Mouse (Mus musculus) spleen, postnatal 14 days (tissue): ENCODE data around the gene Zdhhc5.
A peak's percentile ranks its signal among the peaks of the same experiment; 100 is the strongest.
"Not testable (repeated sequence)": the region's sequence is repeated elsewhere in the genome, so short reads cannot be mapped to it uniquely, and the experiment has no call there.

Experiments used
- DNase-seq, 2 experiments: peaks; one replicate each; pipeline ENCODE4 v3.0.0; 2021 to 2022; ENCODE audit warnings: low spot score in 2 of 2

Zdhhc5 gene

DNA sequence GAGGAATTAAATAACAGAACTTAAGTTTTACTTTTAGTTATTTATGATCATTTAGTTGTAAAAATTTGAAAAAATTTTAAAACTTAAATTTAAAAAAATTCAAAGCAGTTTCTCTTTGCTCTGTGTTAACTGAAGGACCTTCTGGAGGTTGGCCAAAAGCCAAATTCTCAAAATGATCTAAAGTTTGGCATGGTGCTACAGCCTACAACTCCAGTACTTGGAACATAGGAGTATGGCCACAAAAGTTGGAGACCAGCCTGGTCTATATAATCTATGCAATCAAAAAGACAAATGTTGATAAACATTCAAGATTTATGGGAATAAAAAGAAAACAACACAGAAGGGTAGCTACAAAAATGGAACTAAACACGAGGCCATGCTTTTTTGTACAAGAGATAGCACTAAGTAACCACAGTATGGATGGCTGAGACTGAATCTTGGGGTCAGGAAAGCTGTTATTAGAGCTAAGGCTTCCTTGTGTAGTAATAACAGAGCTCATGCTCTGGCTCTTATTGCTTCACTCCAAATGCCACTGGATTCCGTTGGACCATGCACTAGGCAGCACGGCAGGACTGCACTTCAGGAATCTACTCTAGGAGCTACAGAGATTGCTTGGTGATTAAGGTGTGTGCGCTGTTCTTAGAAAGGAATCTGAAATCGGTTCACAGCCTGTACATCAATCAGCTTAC, 19.8 kb downstream of the Zdhhc5 start:
- no peak for DNase-seq

DNA sequence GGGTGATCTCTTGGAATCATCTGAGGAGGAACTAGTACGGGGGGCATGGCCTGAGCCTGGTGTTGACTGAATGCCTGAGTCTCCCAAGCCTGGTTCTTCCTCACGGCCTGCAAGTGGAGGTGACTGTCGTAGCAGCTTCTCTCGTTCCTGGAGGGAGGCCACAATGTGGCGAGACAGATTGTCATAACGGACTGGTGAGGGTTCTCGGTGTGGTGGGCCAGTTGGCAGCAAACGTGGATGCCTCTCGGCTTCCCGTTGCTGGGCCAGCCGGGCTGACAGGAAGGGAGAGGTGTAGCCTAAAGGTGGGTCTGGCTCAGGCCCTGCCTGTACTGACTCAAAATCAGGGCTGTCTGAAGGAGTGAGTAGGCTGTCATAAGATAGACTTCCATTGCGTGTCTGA, 24.9 kb downstream of the Zdhhc5 start:
- DNase-seq, result no peak

DNA sequence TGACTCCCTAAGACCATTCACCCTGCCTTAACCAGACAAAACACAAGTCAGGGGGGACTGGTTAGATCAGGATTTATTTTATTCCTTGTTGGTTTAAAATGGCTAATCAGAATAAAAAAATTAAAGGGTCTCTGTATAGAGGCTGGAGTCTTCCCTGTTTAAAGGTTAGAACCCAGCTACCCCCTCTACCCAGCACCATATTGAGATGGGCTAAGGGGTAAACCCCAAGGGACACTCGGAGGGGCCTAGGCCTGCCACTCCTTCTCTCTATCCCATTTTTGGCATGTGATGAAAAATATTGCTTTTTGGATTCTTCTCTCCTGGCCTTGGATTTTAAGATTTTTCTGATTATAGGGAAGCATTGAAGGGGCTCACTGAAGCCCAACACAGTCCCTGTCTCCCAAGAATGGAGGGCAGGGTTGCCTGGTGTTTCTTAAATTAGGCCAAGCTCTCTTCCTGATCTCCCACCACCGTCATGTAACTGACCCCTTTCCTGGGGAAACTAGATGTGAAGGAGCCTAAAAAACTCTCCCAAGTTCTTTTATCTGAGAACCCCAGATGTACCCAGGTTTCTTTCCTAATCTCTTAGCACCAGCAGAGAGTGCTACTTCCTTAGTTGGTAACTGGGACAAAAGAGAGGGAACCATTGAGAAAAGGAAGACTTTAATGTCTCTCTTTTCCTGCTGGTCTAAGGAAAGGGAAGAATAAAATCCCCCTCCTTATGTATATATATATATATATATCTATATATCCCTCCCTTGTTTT, 26.7 kb downstream of the Zdhhc5 start:
- no peak for DNase-seq

DNA sequence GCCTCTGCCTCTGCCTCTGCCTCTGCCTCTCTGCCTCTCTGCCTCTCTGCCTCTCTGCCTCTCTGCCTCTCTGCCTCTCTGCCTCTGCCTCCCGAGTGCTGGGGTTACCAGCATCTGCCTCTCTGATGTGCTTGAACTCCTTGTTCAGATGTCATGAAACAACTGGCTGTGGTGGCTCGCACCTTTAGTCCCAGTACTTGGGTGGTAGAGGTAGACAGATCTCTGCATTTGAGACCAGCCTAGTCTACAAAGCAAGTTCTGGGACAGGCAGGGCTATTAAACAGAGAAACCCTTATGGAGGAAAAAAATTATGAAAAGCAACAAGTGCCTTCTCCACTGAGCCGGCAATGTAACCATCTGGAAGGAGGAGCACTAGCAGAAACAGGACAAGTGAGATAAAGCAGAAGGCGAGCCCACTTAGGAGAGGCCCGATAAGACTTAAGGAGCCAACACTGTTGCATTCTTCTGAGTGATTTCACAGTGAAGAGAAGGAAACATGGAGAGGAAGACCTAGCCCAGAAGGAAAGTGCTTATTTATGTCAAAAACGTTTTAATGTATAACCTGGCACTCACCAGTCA, 32.3 kb downstream of the Zdhhc5 start:
- DNase-seq, result no peak

DNA sequence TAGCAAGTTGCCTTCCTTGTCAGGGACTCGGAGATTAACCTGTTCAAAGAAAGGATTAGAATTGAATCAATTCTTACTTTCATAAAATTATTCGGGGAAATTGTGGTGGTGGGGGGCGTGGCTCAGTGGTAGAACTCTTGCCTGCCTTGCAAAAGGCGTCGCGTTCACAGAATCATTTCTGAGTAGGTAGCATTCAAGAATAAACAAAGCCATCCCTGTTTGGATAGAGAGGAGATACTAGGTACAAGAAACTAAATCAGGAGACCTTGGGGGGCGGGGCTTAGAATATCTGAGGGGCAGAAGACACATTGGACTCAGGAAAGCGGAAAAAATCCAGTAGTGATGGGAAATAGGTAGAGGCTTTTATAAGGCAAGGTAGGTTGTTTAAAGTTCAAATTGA, 36.0 kb downstream of the Zdhhc5 start, which contains the start of gene Tmx2:
Tmx2 (minus strand) TSS at position 125 of the 400 bp plus-strand sequence.
- no peak for DNase-seq

DNA sequence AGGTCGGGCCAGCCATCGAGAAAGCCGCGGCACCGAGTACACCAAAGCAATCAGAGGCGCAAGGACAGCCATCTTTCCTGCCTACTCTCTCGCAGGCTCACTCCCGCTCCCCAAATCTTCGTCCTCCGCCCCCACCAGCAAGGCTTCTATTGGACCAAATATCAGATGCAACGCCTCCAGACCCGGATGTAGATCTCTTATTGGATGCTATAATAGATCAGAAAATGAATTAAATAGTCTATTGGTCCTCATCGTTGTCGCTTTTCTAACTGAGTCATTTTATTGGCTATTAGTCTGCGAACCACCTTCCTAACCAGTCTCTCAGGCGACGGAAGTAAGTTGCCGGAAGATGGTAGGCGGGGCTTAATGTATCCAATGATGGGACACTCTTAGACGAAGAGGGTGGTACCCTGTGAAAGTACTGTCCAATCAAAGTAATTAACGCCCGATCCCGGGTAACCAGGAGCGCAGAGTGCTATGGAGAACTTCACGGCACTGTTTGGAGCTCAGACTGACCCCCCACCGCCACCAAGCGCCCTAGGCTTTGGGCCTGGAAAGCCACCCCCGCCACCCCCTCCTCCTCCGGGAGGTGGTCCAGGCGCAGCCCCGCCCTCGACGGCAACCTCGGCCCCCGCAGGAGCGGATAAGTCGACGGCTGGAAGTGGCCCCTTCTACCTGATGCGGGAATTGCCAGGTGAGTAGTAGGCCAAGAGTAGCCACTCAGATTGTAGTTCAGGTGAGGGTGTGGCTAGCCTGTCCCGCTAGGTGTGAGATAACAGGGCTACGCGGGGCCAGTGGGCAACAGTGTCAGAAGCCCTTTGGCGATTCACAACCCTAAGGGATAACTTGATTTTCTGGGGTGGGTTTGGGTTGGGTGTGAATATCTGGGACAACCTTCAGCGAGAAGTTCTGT, 36.8 kb downstream of the Zdhhc5 start, which contains the start of the genes Gm28635 and Med19:
Gm28635 (minus strand) TSS at position 74 of the 913 bp plus-strand sequence.
Med19 (plus strand) TSS at position 435 of the 913 bp plus-strand sequence.
- DNase-seq, result peak; percentile 73 to 82

DNA sequence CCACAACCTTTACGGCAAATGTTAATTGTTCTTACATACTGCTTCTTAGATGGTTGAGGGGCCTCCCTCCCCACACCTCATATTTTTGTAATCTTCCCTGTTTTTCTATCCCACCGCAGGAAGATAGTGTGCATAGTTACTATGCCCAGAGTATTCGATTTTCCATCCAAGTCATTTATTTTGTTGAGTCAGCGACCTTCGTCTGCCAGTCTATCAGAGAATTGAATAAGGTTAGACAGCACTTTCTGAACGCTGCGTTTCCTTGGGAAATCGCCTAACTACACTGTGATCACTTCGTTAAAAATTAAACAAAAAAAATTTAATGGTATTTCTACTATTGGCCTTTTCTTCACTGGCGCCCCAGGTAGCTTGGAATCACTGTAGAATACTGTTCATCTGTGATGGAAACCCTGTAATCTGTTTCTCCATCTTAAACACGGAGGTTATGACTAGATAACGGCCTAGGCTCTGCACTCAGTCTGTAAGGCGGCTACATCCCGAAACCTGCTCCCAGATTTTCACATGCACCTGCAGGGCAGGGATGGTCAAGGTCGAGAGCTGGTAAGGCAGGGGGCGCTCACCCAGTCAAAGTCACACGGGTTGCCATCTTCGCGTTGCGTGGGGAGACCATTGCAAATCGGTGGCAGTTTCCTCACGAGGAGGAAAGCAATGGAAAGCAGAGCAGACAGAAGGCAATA, 37.6 kb downstream of the Zdhhc5 start:
- DNase-seq, result peak in 1 of 2 experiments; percentile 32

DNA sequence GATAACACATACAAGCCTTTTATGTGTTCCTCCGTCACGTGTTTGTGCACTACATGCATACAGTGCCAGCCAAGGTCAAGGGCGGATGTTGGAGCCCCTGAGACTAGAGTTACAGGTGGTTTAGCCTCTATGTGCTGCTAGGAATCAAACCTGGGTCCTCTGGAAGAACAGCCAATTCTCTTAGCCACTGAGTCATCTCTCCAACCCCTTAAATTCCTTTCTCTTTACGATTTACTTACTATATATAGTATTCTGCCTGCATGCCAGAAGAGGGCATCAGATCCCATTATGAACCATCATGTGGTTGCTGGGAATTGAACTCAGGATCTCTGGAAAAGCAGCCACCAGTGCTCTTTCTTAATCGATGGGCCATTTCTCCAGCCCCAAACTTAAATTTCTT, 43.4 kb downstream of the Zdhhc5 start:
- not testable (repeated sequence) for DNase-seq

DNA sequence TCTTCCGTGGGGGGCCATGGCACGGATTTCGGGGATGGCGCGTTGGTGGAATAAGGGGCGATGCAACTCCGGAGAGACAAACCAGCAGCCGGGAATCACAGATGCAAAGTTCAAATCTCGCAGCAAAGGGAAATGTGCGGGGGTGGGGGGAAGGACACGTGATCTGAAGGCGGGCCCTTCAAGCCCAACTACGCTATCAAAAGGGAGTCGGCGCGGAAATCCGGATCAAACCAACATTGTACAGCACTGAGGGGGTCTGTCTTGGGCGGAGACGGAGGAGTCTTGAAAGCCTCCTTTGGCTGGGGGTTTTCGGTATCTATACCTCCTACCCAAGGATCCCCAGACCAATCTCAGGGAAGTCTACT, 44.4 kb downstream of the Zdhhc5 start, which contains the start of gene Selenoh:
Selenoh (minus strand) TSS at position 202 of the 365 bp plus-strand sequence.
- DNase-seq, result peak; percentile 65 to 78

DNA sequence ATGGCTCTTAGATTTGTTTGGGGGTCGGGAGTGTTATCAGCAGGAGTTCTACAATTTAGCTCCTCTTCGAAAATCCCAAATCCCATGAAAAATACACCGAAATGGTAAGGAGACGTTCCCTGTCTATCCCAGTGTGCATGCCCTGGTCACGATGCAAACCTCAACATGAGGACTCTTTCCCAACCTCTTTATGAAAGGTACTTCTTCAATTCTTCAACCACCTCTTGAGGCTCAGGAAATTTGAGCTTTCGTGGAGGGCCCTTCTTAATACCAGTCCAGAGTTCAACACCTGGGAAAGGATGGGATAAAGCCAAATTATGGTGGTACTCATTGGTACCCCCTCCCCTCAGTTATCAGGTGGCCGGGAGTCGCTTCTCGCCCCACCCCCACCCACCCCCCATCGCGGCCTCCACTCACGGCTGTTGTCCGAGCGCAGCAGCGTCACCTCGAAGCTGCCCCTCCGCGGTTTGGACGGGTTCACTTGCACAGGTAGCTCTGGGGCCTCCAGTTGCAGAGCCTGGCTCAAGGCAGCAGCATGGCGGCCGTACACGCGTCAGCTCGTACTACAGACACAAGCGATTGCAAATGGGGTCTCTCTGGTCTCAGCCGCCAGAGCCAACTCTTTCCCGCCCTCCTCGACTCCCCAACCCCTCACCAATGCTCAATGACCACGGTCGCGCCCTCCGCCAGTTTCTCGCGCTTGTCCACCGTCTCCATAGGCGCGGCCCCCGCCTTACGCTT, 45.0 kb downstream of the Zdhhc5 start:
- DNase-seq, result no peak

DNA sequence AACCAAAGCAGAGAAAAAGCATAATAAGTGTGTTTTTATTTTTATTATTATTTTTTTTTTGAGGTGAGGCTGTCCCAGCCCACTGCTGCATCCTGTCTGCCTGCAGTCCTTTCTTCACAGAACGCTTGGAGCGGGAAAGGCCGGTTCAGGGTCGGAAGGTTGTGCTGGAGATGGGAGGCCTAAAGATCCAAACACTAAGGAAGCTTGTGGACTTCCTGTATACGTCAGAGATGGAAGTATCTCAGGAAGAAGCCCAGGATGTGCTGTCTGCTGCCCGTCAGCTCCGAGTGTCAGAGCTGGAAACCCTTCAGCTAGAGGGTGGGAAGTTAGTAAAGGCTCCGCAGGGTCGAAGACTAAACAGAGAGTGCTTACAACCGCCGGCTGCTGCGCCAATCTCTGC, 48.9 kb downstream of the Zdhhc5 start:
- DNase-seq, result no peak

DNA sequence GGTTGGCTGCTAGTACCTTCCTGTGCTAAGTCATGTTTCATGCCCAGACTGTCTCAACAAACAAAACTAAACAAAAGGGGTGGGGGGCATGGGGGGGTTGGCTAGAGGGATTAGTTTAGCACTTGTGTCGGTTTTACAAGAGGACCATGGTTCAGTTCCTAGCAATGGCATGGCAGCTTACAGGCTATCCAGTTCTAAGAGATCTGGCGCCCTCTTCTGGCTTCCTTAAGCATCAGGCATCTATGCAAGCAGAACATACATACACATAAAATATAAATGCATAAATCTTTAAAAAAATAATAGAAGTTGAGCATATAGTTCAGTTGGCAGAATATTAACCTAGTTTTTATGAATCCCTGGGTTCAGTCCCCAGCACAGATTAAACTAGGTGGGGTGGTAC, 52.1 kb downstream of the Zdhhc5 start:
- peak in 1 of 2 experiments; percentile 60 for DNase-seq

DNA sequence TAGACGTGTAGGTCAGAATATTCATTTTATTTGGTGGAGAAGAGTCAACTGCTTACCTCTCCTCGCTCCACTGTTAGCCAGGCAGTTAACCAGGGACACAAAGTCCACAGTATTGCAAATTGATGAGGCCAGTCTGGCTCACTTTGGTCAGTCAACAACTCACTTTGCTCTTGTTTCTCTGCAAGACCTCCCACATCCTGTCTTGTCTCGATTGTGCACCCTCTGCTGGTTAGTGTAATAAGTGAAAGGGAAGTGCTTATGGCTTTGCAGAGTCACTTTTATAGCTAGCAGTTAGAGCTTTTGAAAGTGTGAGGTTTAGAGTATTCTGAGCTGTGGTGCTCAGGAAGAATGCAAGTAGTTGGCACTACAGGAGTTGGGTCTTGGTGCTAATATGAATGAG, 54.7 kb downstream of the Zdhhc5 start:
- peak in 1 of 2 experiments; percentile 42 for DNase-seq

DNA sequence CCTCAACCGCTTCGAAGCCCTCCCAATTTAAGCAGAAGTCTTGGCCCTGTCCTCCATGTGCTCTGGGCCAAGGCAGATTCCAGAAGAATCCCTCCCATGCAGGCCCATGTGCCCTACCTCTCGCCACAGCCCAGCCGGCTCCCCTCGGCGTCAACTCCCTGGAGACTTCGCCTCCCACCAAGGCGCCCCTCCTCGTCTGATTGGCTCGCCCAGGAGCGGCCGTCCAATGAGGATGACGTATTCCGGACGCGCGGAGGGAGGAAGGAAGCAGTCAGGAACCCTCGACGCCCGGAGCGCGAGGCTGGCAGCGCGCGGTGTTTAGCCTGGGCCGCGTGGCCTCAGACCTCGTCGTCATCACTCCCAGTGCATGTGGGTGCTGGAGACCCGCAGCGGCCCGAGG, 56.2 kb downstream of the Zdhhc5 start, which contains the start of gene Btbd18:
Btbd18 (plus strand) TSS at position 274 of the 400 bp plus-strand sequence.
- no peak for DNase-seq

DNA sequence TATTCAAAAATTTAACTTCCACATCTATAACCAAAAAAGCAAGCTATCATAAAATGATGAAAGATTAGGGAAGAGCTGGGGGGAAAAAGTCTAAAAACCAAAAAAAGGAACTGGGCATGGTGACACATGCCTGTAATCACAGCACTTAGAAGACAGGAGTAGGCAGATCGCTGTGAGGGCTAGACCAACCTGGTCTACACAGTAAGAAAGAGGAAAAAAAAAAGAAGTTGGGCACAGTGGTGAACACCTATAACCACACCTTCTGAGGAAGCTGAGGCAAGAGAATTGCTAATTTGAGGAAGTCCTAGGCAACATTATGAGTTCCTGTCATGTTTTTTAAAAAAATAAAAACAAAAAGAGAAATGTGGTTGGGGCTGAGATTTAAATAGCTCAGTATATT, 59.1 kb downstream of the Zdhhc5 start:
- DNase-seq, result no peak

DNA sequence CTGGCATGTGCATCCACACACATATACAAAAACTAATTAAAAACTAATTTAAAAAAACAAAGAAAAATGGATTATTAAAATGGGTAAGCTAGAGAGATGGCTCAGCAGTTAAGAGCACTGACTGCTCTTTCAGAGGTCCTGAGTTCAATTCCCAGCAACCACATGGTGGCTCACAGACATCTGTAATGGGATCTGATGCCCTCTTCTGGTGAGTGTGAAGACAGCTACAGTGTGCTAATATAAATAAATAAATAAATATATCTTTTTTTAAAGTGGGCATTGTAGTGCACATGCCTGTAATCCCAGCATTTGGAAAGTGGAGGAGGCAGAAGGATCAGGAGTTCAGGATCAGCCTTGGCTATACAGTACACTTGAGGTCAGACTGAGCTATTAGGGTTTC, 61.6 kb downstream of the Zdhhc5 start:
- no peak for DNase-seq

DNA sequence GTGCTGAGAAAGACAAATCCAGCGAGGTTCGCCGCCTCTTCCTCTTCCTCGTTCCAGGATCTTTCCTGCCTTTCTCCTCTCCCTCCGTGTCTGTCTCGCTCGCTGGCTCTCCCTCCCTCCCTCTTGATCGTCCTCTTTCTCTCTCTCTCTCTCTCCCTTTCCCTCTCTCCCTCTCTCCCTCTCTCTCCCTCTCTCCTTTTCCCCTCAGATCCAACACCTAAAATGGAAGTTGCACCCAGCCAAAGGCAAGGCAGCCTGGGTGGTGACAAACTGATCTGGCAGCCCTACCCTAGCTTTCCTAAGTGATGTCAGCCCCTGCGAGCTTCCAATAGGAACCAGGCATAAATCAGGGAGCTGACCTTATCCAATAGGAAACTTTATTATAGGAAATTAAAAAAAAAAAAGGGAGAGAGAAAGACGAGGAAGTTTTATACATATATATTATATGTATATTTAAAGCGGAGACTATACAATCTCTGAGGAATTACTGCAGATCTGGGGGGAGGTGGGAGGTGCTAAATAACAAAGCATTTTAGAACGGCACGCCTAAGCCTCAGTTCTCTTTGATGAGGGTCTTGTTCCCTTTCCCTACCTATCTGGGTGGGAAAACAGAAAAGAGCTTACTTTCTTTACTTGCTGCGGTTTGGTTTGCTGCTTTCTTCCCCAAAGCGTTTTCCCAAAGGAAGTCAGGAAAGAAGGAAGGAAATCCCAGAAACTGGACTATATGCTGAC, 64.3 kb downstream of the Zdhhc5 start, which contains the start of gene Ctnnd1:
Ctnnd1 (minus strand) TSS at position 302 of the 732 bp plus-strand sequence.
- DNase-seq, result no peak

DNA sequence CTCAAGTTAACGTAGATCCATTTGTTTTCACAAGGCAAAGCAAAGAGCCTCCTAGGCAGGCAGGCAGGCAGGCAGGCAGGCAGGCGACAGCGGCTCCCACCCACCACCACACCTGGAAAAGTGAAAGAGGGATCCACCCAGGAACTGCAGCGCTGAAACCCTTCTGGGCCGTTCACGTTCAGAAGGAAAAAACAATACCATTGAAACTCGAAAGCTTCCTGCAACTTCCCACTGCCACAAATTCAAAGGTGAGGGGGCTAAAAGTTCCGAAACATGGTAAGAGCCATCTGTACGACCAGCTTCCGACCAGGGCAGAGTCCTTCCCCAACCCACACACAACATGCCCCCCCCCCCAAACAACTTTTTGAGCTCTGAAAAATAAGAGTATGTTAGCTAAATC, 65.3 kb downstream of the Zdhhc5 start:
- no peak for DNase-seq

DNA sequence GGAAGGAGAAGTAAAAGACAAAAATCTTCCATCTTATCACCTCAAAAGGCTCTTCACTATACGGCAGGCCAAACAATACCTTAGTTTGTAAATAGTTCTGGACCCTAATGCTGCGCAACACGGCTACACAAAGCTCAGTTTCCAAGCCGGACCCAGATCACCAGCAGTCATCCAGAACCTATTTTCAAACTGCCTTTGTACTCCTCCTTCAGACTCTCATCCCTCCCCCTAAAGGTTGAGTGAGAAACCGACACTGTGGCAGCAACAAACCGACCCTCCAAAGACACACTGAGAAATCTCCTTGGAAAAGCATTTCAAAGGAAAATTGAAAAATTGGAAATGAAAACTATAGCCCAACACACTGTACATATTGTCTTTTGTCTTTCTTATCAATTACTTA, 66.6 kb downstream of the Zdhhc5 start:
- no peak for DNase-seq
